Mouse (Mus musculus) ES-E14 (cell line): ENCODE data around the gene Msrb3.

Experiments
- CHD2 ChIP-seq: IDR thresholded peaks from 2 replicates; pipeline ENCODE4 v1.6.1; 2014; ENCODE audit warnings: mild to moderate bottlenecking, low read depth, low read length, inconsistent platforms
- HCFC1 ChIP-seq: IDR thresholded peaks from 2 replicates; pipeline ENCODE4 v1.6.1; 2012; ENCODE audit warnings: low read length, inconsistent platforms, borderline replicate concordance; ENCODE audit not compliant: insufficient read depth
- MAFK ChIP-seq: IDR thresholded peaks from 2 replicates; pipeline ENCODE4 v1.6.1; 2014; ENCODE audit warnings: mild to moderate bottlenecking, low read depth, low read length, inconsistent platforms; ENCODE audit not compliant: insufficient read depth

DNA sequence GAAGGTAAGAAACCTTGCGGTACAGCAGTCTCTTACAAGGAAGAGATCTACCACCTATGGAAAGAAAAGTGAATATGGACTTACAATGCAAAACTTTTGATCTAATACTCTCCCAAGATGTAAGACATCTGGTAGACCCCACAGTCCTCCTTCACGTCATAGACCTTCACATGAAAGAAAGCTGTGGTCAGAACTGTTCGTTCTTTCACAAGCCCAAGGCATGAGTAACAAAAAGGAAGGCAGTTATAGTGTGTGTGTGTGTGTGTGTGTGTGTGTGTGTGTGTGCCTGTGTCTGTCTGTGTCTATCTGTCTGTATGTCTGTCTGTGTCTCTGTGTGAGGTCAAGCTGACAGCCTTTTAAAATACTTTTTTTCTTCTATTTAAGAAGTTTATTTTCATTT lies 131.5 kb downstream of the Msrb3 start:
- TF ChIP-seq CHD2 (no peak), MAFK (no peak), HCFC1 (no peak)
